Mouse (Mus musculus) testis, adult 2 months (tissue): ENCODE results near the gene Cracr2b.

ENCODE experiments used
- CTCF ChIP-seq: fragments of 200-500 bp; IDR thresholded peaks from 2 replicates; pipeline ENCODE4 v1.5.1; 2012; ENCODE audit warnings: low read depth, mild to moderate bottlenecking, inconsistent platforms, low read length, moderate library complexity; ENCODE audit not compliant: control insufficient read depth, insufficient read depth, insufficient replicate concordance
- POLR2A ChIP-seq: fragments of 200-500 bp; IDR thresholded peaks from 2 replicates; pipeline ENCODE4 v1.6.1; 2012; ENCODE audit warnings: low read depth, mild to moderate bottlenecking, inconsistent platforms, low read length, moderate library complexity; ENCODE audit not compliant: control insufficient read depth

DNA sequence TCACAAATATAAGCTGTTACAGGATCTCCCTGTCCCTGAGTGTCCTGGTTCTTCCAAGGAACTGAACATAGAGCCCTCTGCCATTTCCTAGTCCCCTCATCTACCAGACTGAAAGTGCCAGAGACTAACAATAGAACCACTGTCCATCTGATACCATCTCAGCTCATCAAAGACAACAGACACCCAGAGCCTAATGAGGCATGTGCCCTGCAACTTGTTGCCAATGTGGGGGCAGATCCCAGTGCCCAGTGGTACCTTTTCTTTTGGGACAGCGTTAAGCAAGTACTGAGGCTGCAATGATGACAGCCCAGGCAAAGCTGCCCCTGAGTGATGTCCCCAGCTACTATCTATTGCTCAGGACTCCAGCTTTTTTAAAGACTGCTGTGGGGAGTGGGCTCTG, 25.3 kb downstream of the Cracr2b start:
- TF ChIP-seq CTCF, result no peak
- TF ChIP-seq POLR2A, result no peak
